Mouse (Mus musculus) kidney, embryonic 16.5 days (tissue): ENCODE measurements around the gene Jarid2. TPM values are rescaled to one million over a fixed set of nuclear protein-coding genes. Genes with fewer than 3 reads are reported as not detected.

ENCODE experiments used
- ATAC-seq: fragments of 200-750 bp; cut with Nextera tagmentation; 2 replicates; pipeline ENCODE4 v1.8.0; 2017; ENCODE audit warnings: moderate TSS enrichment; ENCODE audit not compliant: low FRiP score, low TSS enrichment
- H3K27ac ChIP-seq: fragments of 300-500 bp; sonication (generic); 2 replicates; pipeline ENCODE4 v1.5.1; 2014; ENCODE audit warnings: low read length
- H3K27me3 ChIP-seq: fragments of 300-500 bp; sonication (generic); 2 replicates; pipeline ENCODE4 v1.6.1; 2014; ENCODE audit warnings: low read length, control low read depth, mixed read lengths; ENCODE audit not compliant: insufficient read depth
- H3K36me3 ChIP-seq: fragments of 300-500 bp; sonication (generic); 2 replicates; pipeline ENCODE4 v1.6.1; 2014; ENCODE audit warnings: low read length, control low read depth, mixed read lengths; ENCODE audit not compliant: insufficient read depth
- H3K4me1 ChIP-seq: fragments of 300-500 bp; sonication (generic); 2 replicates; pipeline ENCODE4 v1.6.1; 2014; ENCODE audit warnings: low read length, control low read depth, mixed read lengths; ENCODE audit not compliant: insufficient read depth
- H3K4me2 ChIP-seq: fragments of 300-500 bp; sonication (generic); replicated peaks from 2 replicates; pipeline ENCODE4 v1.6.1; 2014; ENCODE audit warnings: low read depth, low read length
- H3K4me3 ChIP-seq: fragments of 300-500 bp; sonication (generic); 2 replicates; pipeline ENCODE4 v1.5.1; 2014; ENCODE audit warnings: mild to moderate bottlenecking, low read length
- H3K9ac ChIP-seq: fragments of 300-500 bp; sonication (generic); replicated peaks from 2 replicates; pipeline ENCODE4 v1.6.1; 2014; ENCODE audit warnings: low read length
- H3K9me3 ChIP-seq: fragments of 300-500 bp; sonication (generic); 2 replicates; pipeline ENCODE4 v1.6.1; 2016; ENCODE audit warnings: low read length, control low read depth
- WGBS: fragments of 180-500 bp; shearing (Covaris S2); extraction: QIAGEN DNeasy Blood & Tissue Kit; methylation state at CpG from one replicate; pipeline ENCODE4 v1.1.7; 2014; 5-methylcytosine and 5-hydroxymethylcytosine counted together
- polyA plus RNA-seq: library from polyadenylated mRNA; unstranded; fragments of >200 nt; fragmentation: Nextera tagmentation; extraction: Ambion mirVana; gene quantifications from 2 replicates; pipeline ENCODE4 v1.2.1, GENCODE M21; 2015

Gene Jarid2
- polyA plus RNA-seq, 1 experiment from 2014 or later, result 39.7 TPM

GRCm38 (mm10) chr13:44819400-44819799, 90.1 kb downstream of the Jarid2 start:
- Histone ChIP-seq H3K27me3 (no peaks in the 10 kb centered on the region), H3K4me1 (peaks cover 16% of the 10 kb centered on the region), H3K9ac (no peak overlapping the region), H3K4me3 (no peak overlapping the region), H3K36me3 (no peaks in the 10 kb centered on the region), H3K9me3 (no peaks in the 10 kb centered on the region), H3K27ac (no peak overlapping the region), H3K4me2 (no peak overlapping the region)
- no peak for ATAC-seq
- 17% methylated on average over 4 of the region's 4 CpGs for WGBS

DNA sequence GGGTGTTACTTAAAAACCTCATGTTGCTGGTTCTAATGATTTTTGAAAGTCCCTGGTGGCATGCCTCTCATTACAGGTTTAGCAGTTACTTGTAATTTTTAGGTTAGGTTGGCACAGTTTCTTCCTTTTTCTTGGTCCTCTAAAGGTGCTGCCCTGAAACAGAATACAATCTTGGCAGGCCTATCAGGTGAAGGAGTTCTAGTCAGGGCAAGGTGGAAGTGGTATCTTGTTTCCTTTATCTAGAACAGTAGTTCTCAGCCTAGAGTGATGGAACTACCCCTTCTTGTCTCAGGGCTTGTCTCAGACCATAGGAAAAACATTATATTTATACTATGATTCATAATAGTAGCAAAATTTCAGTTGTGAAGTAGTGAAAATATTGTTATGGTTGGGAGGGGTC, 93.3 kb downstream of the Jarid2 start:
- no peak overlapping the region for H3K4me2 ChIP-seq
- no peak overlapping the region for H3K4me3 ChIP-seq
- no peak for ATAC-seq

DNA sequence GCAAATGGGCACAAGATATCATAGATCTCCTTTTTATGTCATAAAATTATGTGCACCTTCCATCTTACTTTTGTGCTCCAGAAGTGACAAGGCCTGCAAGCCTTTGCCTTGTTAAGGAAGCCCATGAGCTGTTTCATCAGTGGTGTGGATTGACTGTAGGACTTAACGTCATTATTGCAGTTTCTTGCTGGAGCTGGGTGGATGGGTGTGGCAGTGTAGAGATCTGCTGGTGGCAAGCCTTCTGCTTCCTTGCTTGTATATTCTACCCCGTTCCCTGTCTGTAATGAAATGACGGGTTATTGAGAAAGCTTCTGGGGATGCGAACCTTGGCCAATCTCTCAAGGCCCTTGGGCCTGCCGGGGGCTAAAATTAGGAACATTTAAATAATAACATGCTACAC, 99.6 kb downstream of the Jarid2 start:
- ATAC-seq, result no peak
- Histone ChIP-seq H3K4me3 (no peak overlapping the region), H3K27ac (no peak overlapping the region), H3K9ac (no peak overlapping the region), H3K36me3 (no peaks in the 10 kb centered on the region), H3K4me1 (peaks cover 5% of the 10 kb centered on the region; the same call in 1 of the 2 replicates), H3K27me3 (no peaks in the 10 kb centered on the region), H3K9me3 (no peaks in the 10 kb centered on the region), H3K4me2 (no peak overlapping the region)
- 86% methylated on average over 5 of the region's 5 CpGs for WGBS

More for the DNA sequence above, 93.3 kb downstream of the Jarid2 start:
- Histone ChIP-seq H3K4me1 (peaks cover 13% of the 10 kb centered on the region; the same call in 1 of the 2 replicates), H3K9me3 (no peaks in the 10 kb centered on the region), H3K27ac (no peak overlapping the region), H3K27me3 (no peaks in the 10 kb centered on the region), H3K36me3 (no peaks in the 10 kb centered on the region), H3K9ac (no peak overlapping the region)

DNA sequence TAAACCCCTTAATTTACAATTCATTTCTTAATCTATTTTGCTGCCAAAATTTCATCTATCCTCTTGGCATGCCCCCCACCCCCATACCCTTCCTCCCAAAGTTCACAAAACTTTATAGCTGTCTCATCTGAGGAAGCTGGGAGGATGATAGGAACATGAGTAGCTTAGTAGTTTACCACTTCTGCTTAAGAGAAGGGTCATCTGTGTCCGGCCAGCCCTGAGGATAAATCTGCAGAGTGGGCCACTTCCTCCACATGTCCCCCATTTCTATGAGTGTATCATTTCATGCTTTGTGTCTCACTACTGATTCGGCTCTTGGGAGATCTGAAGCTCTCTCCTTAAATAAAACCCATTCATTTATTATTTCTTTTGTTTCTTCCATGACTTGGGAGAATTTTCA, 102.8 kb downstream of the Jarid2 start:
- 76% methylated on average over 2 of the region's 2 CpGs for WGBS
- H3K4me2 ChIP-seq, result no peak overlapping the region
- H3K9ac ChIP-seq, result no peak overlapping the region
- H3K27me3 ChIP-seq, result no peaks in the 10 kb centered on the region
- ATAC-seq, result no peak
- no peak overlapping the region for H3K4me3 ChIP-seq
- H3K36me3 ChIP-seq, result no peaks in the 10 kb centered on the region
- no peak overlapping the region for H3K27ac ChIP-seq
- peaks cover 5% of the 10 kb centered on the region; the same call in 1 of the 2 replicates for H3K4me1 ChIP-seq
- no peaks in the 10 kb centered on the region for H3K9me3 ChIP-seq

DNA sequence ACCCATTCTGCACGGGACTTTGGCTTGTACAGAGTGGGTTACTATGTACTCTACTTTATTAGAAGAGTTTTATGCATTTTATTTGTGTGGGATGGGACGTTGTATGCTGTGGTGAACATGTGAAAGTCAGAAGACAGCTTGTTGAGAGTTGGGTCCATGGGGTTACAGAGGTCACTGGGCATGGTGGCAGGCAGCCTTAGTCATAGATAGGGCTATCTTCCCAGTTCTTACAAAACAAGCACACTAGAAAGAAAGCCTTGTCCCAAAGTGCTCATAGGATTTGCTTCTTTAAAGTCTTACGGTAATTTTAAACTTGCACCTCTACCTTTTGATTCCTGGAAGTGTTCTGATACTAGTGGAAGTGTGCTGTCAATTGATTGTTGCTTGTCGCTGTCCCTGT, 103.6 kb downstream of the Jarid2 start:
- H3K9ac ChIP-seq, result no peak overlapping the region
- WGBS, result 91% methylated on average over 4 of the region's 4 CpGs
- H3K4me3 ChIP-seq, result no peak overlapping the region
- H3K27me3 ChIP-seq, result no peaks in the 10 kb centered on the region
- H3K9me3 ChIP-seq, result no peaks in the 10 kb centered on the region
- H3K36me3 ChIP-seq, result no peaks in the 10 kb centered on the region
- no peak overlapping the region for H3K27ac ChIP-seq
- H3K4me1 ChIP-seq, result peaks cover 5% of the 10 kb centered on the region; the same call in 1 of the 2 replicates
- ATAC-seq, result no peak
- no peak overlapping the region for H3K4me2 ChIP-seq

- WGBS, result 40% methylated on average over 3 of the region's 3 CpGs
Observed at GRCm38 (mm10) chr13:44833353-44833752, 104.1 kb downstream of the Jarid2 start.

DNA sequence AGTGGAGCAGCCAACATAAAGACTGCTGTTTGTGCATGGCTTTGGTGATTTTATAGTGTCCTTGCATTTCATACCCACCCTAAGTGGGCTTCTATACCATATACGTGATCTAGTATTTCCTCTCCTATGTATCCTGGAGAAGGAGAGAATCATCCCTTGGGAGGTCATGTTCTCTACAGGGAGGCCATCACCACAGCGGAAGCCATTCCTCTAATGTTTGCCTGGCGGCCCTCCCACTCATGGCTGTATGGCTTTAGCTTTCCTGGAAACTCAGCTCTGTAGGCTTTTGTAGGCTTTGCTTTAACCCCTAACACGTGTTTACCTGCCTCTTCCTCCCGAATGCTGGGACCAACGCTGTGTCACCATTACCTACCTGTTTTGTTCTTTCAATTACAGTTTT, 108.2 kb downstream of the Jarid2 start:
- no peaks in the 10 kb centered on the region for H3K36me3 ChIP-seq
- WGBS, result 70% methylated on average over 6 of the region's 6 CpGs
- H3K9ac ChIP-seq, result no peak overlapping the region
- no peaks in the 10 kb centered on the region for H3K9me3 ChIP-seq
- H3K27ac ChIP-seq, result no peak overlapping the region
- peaks cover 32% of the 10 kb centered on the region for H3K4me1 ChIP-seq
- ATAC-seq, result no peak
- no peak overlapping the region for H3K4me3 ChIP-seq
- H3K4me2 ChIP-seq, result no peak overlapping the region
- H3K27me3 ChIP-seq, result no peaks in the 10 kb centered on the region

More at GRCm38 (mm10) chr13:44833353-44833752, 104.1 kb downstream of the Jarid2 start:
- peaks cover 5% of the 10 kb centered on the region; the same call in 1 of the 2 replicates for H3K4me1 ChIP-seq
- no peak overlapping the region for H3K4me2 ChIP-seq
- ATAC-seq, result 0 out of 2 replicates have a peak, but pooled peaks have one; percentile 65
- no peaks in the 10 kb centered on the region for H3K36me3 ChIP-seq
- no peaks in the 10 kb centered on the region for H3K9me3 ChIP-seq
- no peak overlapping the region for H3K9ac ChIP-seq
- no peak overlapping the region for H3K27ac ChIP-seq
- H3K27me3 ChIP-seq, result no peaks in the 10 kb centered on the region
- no peak overlapping the region for H3K4me3 ChIP-seq

- Histone ChIP-seq H3K9ac (peak overlapping the region; percentile 53), H3K27ac (peak overlapping the region; percentile 82), H3K9me3 (no peaks in the 10 kb centered on the region), H3K4me2 (peak overlapping the region; percentile 70), H3K36me3 (no peaks in the 10 kb centered on the region), H3K4me1 (peaks cover 43% of the 10 kb centered on the region), H3K27me3 (no peaks in the 10 kb centered on the region), H3K4me3 (peak overlapping the region; percentile 49)
- WGBS, result 3% methylated on average over 20 of the region's 20 CpGs
- ATAC-seq, result peak; percentile 96
Observed at GRCm38 (mm10) chr13:44839866-44840835, 110.9 kb downstream of the Jarid2 start.

GRCm38 (mm10) chr13:44851426-44851825, 122.2 kb downstream of the Jarid2 start:
- Histone ChIP-seq H3K27me3 (no peaks in the 10 kb centered on the region), H3K9ac (no peak overlapping the region), H3K36me3 (peaks cover 5% of the 10 kb centered on the region; the same call in 1 of the 2 replicates), H3K27ac (no peak overlapping the region), H3K4me2 (no peak overlapping the region), H3K9me3 (no peaks in the 10 kb centered on the region), H3K4me3 (no peak overlapping the region), H3K4me1 (no peaks in the 10 kb centered on the region)
- no peak for ATAC-seq
- 86% methylated on average over 2 of the region's 2 CpGs for WGBS

DNA sequence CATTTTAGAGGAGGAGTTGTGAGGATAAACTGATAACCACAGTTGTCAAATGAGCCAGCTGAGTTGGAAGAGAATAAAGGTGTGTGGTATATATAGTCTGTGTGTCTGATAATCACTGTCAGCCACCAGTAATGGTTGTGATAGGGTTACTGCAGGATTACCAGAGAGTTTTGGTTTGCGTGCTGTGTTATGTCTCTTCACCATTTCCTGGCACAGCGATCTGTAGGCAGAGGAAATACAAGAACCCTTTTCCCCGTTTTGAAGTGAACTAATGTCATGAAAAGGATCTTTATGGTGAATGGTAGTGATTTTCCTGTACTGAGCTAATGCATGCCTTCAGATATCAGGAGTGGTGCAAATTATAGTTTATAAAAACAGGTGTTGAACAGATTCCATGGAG, 122.8 kb downstream of the Jarid2 start:
- Histone ChIP-seq H3K4me3 (no peak overlapping the region), H3K27ac (no peak overlapping the region), H3K36me3 (peaks cover 5% of the 10 kb centered on the region; the same call in 1 of the 2 replicates), H3K4me2 (no peak overlapping the region), H3K27me3 (no peaks in the 10 kb centered on the region), H3K9ac (no peak overlapping the region), H3K4me1 (0 out of 2 replicates have a peak, but pooled peaks cover 3% of the 10 kb centered on the region), H3K9me3 (no peaks in the 10 kb centered on the region)
- 76% methylated on average over 3 of the region's 3 CpGs for WGBS
- no peak for ATAC-seq
